Mouse (Mus musculus): ENCODE measurements around the gene Psg22. TPM values are rescaled to one million over a fixed set of nuclear protein-coding genes. Genes with fewer than 3 reads are reported as not detected.
"Not testable (repeated sequence)": the region's sequence is repeated elsewhere in the genome, so short reads cannot be mapped to it uniquely, and the experiment has no call there.

The Psg22 gene
- total and polyA plus RNA-seq, 3 experiments, result not detected

GRCm38 (mm10) chr7:18746189-18746860 is 28.4 kb downstream of the Psg22 start:
- Histone ChIP-seq H3K9ac (ENCODE audit: low read depth, low read length) (peak overlapping the region; percentile 76), H3K27me3 (ENCODE audit: control insufficient read depth, insufficient read depth, low read length) (peaks cover 2% of the 10 kb centered on the region; the same call in 1 of the 2 replicates), H3K4me3 (no peak overlapping the region), H3K4me1 (ENCODE audit: control insufficient read depth, insufficient read depth, low read length) (peaks cover 1% of the 10 kb centered on the region; the same call in 1 of the 2 replicates), H3K36me3 (ENCODE audit: control insufficient read depth, insufficient read depth, low read length) (no peaks in the 10 kb centered on the region), H3K79me2 (replicated peaks; ENCODE audit: control insufficient read depth, insufficient read depth, low read length) (no peaks in the 10 kb centered on the region), H3K27ac (no peak overlapping the region)
- intact Hi-C loops (cut with DNase I), result no loop called here
- peak in 1 of 2 experiments; percentile 22 for DNase-seq
- TF ChIP-seq EP300 (IDR thresholded peaks at IDR 0.05; ENCODE audit: insufficient read depth, low read depth, low read length), result no peak
- 15% methylated on average over 20 of the region's 20 CpGs for WGBS

GRCm38 (mm10) chr7:18747420-18747819 is 29.5 kb downstream of the Psg22 start:
- intact Hi-C loops (cut with DNase I), result not testable (repeated sequence)
- WGBS, result 84% methylated on average over 2 of the region's 2 CpGs

GRCm38 (mm10) chr7:18748994-18749895 is 31.4 kb downstream of the Psg22 start:
- intact Hi-C loops (cut with DNase I), result loop anchor here (2.0 kb wide), 1 partner anchor 32 kb away; no protein-coding TSS in a partner anchor
- Histone ChIP-seq H3K4me3 (no peak overlapping the region), H3K27ac (no peak overlapping the region), H3K27me3 (ENCODE audit: control insufficient read depth, insufficient read depth, low read length) (peaks cover 2% of the 10 kb centered on the region; the same call in 1 of the 2 replicates), H3K36me3 (ENCODE audit: control insufficient read depth, insufficient read depth, low read length) (no peaks in the 10 kb centered on the region), H3K4me1 (ENCODE audit: control insufficient read depth, insufficient read depth, low read length) (peaks cover 1% of the 10 kb centered on the region; the same call in 1 of the 2 replicates), H3K9ac (ENCODE audit: low read depth, low read length) (no peak overlapping the region), H3K79me2 (replicated peaks; ENCODE audit: control insufficient read depth, insufficient read depth, low read length) (no peaks in the 10 kb centered on the region)
- no peak for DNase-seq
- no peak for TF ChIP-seq POLR2A (IDR thresholded peaks at IDR 0.05; ENCODE audit: insufficient read depth, low read depth, low read length)
- TF ChIP-seq EP300 (IDR thresholded peaks at IDR 0.05; ENCODE audit: insufficient read depth, low read depth, low read length), result no peak
- no peak for TF ChIP-seq CTCF (IDR thresholded peaks at IDR 0.05)
- 55% methylated on average over 6 of the region's 6 CpGs for WGBS

More at GRCm38 (mm10) chr7:18747420-18747819, 29.5 kb downstream of the Psg22 start:
- not testable (repeated sequence) for H3K4me3 ChIP-seq; H3K9ac ChIP-seq (ENCODE audit: low read depth, low read length); H3K27ac ChIP-seq; H3K79me2 ChIP-seq (replicated peaks; ENCODE audit: control insufficient read depth, insufficient read depth, low read length); DNase-seq; H3K27me3 ChIP-seq (ENCODE audit: control insufficient read depth, insufficient read depth, low read length); H3K4me1 ChIP-seq (ENCODE audit: control insufficient read depth, insufficient read depth, low read length); H3K36me3 ChIP-seq (ENCODE audit: control insufficient read depth, insufficient read depth, low read length)

- not testable (repeated sequence) for H3K4me1 ChIP-seq (ENCODE audit: control insufficient read depth, insufficient read depth, low read length); H3K79me2 ChIP-seq (replicated peaks; ENCODE audit: control insufficient read depth, insufficient read depth, low read length); H3K4me3 ChIP-seq; H3K9ac ChIP-seq (ENCODE audit: low read depth, low read length); H3K27me3 ChIP-seq (ENCODE audit: control insufficient read depth, insufficient read depth, low read length); H3K27ac ChIP-seq; H3K36me3 ChIP-seq (ENCODE audit: control insufficient read depth, insufficient read depth, low read length)
- peak; percentile 97 for TF ChIP-seq CTCF (IDR thresholded peaks at IDR 0.05)
- TF ChIP-seq EP300 (IDR thresholded peaks at IDR 0.05; ENCODE audit: insufficient read depth, low read depth, low read length), result peak; percentile 64; the same call in 1 of the 2 replicates
- WGBS, result 53% methylated on average over 11 of the region's 13 CpGs
- intact Hi-C loops (cut with DNase I), result loop anchor here (1.0 to 2.0 kb wide), 2 partner anchors 31 to 123 kb away; no protein-coding TSS in a partner anchor
- DNase-seq, result peak; percentile 39 to 47
Measured at GRCm38 (mm10) chr7:18749896-18750477, 32.1 kb downstream of the Psg22 start.

- H3K36me3 ChIP-seq (ENCODE audit: control insufficient read depth, insufficient read depth, low read length); H3K4me1 ChIP-seq (ENCODE audit: control insufficient read depth, insufficient read depth, low read length); H3K27ac ChIP-seq; H3K9ac ChIP-seq (ENCODE audit: low read depth, low read length); DNase-seq; H3K27me3 ChIP-seq (ENCODE audit: control insufficient read depth, insufficient read depth, low read length); H3K79me2 ChIP-seq (replicated peaks; ENCODE audit: control insufficient read depth, insufficient read depth, low read length); intact Hi-C loops (cut with DNase I); H3K4me3 ChIP-seq: not testable (repeated sequence)
- 74% methylated on average over 7 of the region's 7 CpGs for WGBS
Measured at GRCm38 (mm10) chr7:18760152-18760551, 42.3 kb downstream of the Psg22 start.

- intact Hi-C loops (cut with DNase I); H3K4me1 ChIP-seq (ENCODE audit: control insufficient read depth, insufficient read depth, low read length); H3K36me3 ChIP-seq (ENCODE audit: control insufficient read depth, insufficient read depth, low read length); H3K27ac ChIP-seq; H3K79me2 ChIP-seq (replicated peaks; ENCODE audit: control insufficient read depth, insufficient read depth, low read length); H3K4me3 ChIP-seq; H3K27me3 ChIP-seq (ENCODE audit: control insufficient read depth, insufficient read depth, low read length); H3K9ac ChIP-seq (ENCODE audit: low read depth, low read length); DNase-seq: not testable (repeated sequence)
- WGBS, result 62% methylated on average over 1 of the region's 2 CpGs
Measured at GRCm38 (mm10) chr7:18762885-18763284, 45.0 kb downstream of the Psg22 start.

Other genes starting within 250 kb of the Psg22 start
- gene Psg26, start 233.9 kb upstream of the Psg22 start, total RNA-seq (2021), result not detected
- gene Psg26, start 233.9 kb upstream of the Psg22 start, polyA plus RNA-seq (2012; rRNA removed), result not detected in 2 replicates
- gene Psg25, start 185.8 kb upstream of the Psg22 start, total RNA-seq (2021), result not detected
- not detected in 2 replicates for gene Psg25, start 185.8 kb upstream of the Psg22 start, polyA plus RNA-seq (2012; rRNA removed)
- gene Psg27, start 150.8 kb upstream of the Psg22 start, total RNA-seq (2021), result not detected
- not detected in 2 replicates for gene Psg27, start 150.8 kb upstream of the Psg22 start, polyA plus RNA-seq (2012; rRNA removed)
- gene Psg23, start 101.6 kb upstream of the Psg22 start, total RNA-seq (2021), result not detected
- not detected in 2 replicates for gene Psg23, start 101.6 kb upstream of the Psg22 start, polyA plus RNA-seq (2012; rRNA removed)
- not detected for gene Psg21, start 61.4 kb upstream of the Psg22 start, total RNA-seq (2021)
- gene Psg21, start 61.4 kb upstream of the Psg22 start, polyA plus RNA-seq (2012; rRNA removed), result not detected in 2 replicates
- gene Psg20, start 31.9 kb upstream of the Psg22 start, total RNA-seq (2021), result not detected
- gene Psg20, start 31.9 kb upstream of the Psg22 start, polyA plus RNA-seq (2012; rRNA removed), result not detected in 2 replicates
- not detected for gene Psg19, start 80.4 kb downstream of the Psg22 start, total RNA-seq (2021)
- not detected in 2 replicates for gene Psg19, start 80.4 kb downstream of the Psg22 start, polyA plus RNA-seq (2012; rRNA removed)
- not detected for gene Psg17, start 103.5 kb downstream of the Psg22 start, total RNA-seq (2021)
- gene Psg17, start 103.5 kb downstream of the Psg22 start, polyA plus RNA-seq (2012; rRNA removed), result 0.04 and 0.06 TPM in 2 replicates
- 1 to 10 TPM; 7.2 to 8.0 TPM for gene Mill2, start 121.9 kb downstream of the Psg22 start, total RNA-seq (2021)
- 5.2 and 9.1 TPM in 2 replicates for gene Mill2, start 121.9 kb downstream of the Psg22 start, polyA plus RNA-seq (2012; rRNA removed)
- 1 to 10 TPM; 1.3 to 2.2 TPM for gene Pglyrp1, start 153.2 kb downstream of the Psg22 start, total RNA-seq (2021)
- gene Pglyrp1, start 153.2 kb downstream of the Psg22 start, polyA plus RNA-seq (2012; rRNA removed), result 2.3 and 12.7 TPM in 2 replicates
- gene Ccdc61, start 192.3 kb downstream of the Psg22 start, total RNA-seq (2021), result 1 to 10 TPM; 6.6 to 9.6 TPM
- gene Ccdc61, start 192.3 kb downstream of the Psg22 start, polyA plus RNA-seq (2012; rRNA removed), result 11.3 and 12.5 TPM in 2 replicates
- 1 to 10 TPM; 4.3 to 5.1 TPM for gene Nova2, start 207.8 kb downstream of the Psg22 start, total RNA-seq (2021)
- 1.5 and 1.7 TPM in 2 replicates for gene Nova2, start 207.8 kb downstream of the Psg22 start, polyA plus RNA-seq (2012; rRNA removed)

Data from heart, adult 2 months (tissue).